Mouse (Mus musculus) 416B (cell line): ENCODE measurements around the gene Lrsam1.

Experiments
- DNase-seq: peaks from one replicate; pipeline ENCODE4 v3.0.0; 2011; ENCODE audit warnings: low read depth

Gene Lrsam1

DNA sequence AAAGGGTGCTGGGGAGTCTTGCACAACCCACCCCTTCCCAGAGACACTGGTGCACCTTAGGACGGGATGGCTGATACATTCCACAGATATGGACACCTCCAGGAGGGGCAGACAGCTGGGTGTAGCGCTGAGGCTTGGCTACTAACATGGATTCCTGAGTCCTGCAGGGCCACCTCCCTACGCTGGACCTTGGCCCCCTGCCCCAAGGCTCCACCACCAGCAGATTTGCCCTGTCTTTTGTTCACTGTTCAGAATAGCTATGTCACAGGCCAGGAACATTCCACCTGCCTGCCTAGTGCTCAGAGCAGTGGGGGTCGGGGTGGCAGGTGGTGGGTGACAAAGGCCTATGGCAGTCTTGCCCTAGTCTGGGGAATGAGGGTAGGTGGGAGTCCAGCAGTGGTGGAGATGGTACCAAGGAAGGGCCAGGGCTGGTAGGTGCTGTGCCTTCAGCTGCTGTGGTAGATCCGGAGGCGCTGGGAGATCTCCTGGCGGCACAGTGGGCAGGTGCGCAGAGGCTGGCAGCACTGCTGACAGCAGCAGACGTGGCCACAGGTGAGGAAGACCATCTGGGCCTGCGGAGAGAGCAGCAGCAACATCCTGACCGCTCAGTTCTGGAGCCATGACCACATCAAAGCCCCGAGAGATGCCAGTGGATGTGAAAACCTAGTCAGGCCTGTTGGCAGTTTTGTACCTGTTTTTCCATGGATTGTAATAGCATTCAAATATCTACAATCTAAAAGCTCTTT lies 34.9 kb downstream of the Lrsam1 start:
- no peak for DNase-seq

DNA sequence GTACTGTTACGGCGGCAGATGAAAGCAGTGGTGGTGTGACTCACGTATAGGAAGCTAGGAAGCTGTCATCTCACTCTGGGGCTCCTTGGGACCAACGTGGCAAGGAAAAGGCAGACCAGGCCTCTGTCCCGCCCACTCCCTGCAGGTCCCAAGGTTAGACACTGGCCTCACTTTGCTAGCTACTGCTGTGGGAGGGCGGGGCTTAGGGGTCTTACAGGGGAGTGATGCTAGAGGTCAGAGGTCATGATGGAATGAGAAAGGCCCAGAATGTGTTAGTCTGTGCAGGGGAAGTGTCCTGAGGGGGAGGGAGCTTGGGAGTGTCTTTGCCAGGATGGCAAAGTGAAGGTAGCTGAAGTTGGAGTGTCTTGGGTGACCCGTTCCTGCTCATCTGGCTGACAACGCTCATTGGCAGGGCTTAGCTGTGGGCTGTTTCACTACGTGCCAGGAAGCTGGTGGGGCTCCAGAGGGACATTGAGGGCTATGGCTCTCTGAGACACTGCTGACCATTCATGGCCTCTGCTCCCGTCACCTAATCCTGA lies 37.0 kb downstream of the Lrsam1 start:
- DNase-seq, result no peak

DNA sequence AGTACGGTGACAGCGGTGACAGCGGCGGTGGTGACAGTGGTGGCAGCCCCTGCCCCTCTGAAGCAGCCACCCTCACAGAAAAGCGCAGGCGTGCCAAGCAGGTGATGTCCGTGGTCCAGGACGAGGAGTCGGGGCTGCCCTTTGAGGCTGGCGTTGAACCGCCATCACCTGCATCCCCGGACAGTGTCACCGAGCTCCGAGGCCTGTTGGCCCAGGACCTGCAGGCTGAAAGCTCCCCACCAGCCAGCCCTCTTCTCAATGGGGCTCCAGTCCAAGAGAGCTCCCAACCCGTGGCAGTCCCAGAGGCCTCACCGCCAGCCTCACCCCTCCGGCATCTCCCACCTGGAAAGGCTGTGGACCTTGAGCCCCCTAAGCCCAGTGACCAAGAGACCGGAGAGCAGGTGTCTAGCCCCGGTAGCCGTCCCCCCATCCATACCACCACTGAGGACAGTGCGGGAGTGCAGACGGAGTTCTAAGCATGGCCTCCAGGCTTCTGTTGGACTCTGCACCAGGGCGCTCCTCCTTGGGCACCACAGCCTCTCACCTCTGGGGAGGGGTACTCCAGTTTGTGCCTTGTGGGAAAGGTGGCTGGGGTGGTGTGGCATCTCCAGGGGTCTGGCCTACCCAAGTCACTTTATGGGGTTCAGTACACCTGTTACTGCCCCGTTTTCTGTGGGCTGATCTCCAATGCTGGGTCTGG lies 37.7 kb downstream of the Lrsam1 start:
- no peak for DNase-seq

DNA sequence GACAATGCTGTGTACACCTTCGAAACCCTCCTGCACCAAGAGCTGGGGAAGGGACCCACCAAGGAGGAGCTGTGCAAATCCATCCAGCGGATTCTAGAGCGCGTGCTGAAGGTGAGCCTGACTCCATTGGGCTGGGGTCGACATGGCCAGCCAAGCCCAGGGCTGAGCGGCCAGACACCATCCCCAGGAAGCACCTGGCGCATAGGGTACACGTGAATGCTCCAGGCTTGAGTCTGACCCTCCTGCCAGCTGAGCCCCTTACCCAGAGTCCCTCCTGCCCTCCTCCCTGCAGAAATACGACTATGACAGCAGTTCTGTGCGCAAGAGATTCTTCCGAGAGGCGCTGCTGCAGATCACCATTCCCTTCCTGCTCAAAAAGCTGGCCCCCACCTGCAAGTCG lies 38.9 kb downstream of the Lrsam1 start:
- no peak for DNase-seq

DNA sequence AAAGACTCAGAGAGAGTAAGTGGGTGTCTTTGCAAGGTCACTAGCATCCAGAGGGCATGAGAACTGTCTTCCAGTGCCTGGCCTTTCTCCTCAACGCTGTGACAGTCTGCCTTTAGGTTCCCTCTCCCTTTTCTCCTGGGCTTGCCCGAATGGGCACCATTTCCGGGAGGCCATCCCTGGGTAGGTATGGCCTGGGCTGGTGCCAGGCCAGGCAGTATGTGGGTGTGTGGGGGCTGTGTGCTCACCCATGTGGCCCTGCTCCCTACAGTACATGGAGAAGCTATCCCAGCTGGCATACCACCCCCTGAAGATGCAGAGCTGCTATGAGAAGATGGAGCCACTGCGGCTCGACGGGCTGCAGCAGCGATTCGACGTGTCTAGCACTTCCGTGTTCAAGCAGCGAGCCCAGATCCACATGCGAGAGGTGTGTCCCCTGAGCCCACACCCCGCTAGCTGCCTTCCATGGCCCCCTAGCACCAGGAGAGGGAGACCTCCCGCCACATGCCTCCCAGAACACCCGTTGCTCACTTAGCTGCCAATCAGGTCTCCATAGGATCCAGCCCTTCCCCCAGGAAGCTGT lies 39.5 kb downstream of the Lrsam1 start:
- no peak for DNase-seq

DNA sequence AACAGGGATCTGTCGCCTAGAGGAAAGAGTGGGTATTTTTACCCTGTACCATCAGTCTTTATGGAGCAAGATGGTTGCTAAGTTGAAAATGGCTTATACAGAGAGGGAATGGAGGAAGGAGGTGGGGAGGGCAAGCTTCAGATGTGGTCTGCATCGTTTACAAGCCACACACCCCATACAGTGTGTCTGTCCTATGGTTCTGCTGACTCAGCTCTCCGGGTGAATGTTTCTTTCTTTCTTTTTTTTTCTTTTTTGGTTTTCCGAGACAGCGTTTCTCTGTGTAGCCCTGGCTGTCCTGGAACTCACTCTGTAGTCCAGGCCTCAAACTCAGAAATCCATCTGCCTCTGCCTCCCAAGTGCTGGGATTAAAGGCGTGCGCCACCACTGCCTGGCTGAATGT lies 40.2 kb downstream of the Lrsam1 start:
- DNase-seq, result no peak

DNA sequence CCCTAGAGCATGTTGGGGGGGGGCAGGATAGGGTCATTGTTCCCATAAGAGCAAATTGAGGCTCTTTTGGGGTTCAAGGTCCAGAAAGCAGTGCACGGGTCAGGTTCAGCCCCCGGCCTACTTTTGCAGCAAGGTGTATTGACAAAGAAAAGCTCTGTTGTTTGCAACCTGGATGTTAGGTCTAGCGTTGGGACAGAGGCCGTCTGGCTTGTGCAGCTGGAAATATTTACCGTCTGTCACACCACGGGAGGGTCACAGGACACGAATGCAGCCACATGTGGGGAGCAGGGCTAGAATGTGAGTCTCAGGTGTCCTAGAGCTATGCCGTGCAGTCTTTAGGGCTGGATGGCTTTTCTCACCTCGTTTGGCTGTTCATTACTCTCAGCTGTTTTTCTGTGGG lies 43.0 kb downstream of the Lrsam1 start:
- DNase-seq, result no peak

DNA sequence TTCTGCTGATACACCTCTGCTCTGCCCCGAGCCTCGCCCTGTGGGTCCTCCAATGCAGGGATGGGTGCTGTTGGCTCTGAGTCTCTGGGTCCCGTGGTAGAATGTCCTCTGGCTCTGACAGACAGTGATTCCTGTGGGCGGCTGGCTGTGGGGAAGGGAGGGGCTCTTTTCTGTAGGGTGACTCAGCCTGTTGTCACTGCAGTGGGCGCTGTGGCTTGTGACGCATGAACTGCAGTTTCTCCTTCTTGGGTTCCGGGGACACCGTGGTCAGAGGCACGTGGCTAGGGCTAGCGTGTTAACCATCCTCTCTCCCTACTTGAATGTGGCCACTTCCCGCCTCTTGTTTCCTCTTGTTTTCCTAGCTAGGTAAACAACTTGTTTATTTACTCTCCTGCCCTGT lies 43.9 kb downstream of the Lrsam1 start:
- peak; percentile 91 for DNase-seq

DNA sequence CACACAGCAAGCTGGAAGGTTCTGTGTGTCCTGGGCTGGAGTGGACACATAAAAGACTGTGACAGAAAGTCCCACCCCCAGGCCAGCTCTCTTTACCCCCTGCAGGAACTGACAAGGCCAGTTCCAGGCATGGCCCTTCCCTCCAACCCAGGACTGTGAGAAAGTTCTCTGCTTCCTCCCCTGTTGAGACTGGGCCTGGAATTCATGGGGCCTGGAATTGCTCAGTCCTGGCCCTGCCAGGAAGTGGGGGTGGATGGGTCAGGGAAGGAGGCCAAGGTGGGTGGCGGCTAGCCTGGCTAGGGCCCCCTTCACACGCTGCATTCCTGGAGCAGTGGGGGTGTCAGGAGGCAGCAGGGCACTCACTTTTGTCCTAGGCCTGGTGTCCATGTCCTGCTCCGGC lies 46.5 kb downstream of the Lrsam1 start:
- no peak for DNase-seq

DNA sequence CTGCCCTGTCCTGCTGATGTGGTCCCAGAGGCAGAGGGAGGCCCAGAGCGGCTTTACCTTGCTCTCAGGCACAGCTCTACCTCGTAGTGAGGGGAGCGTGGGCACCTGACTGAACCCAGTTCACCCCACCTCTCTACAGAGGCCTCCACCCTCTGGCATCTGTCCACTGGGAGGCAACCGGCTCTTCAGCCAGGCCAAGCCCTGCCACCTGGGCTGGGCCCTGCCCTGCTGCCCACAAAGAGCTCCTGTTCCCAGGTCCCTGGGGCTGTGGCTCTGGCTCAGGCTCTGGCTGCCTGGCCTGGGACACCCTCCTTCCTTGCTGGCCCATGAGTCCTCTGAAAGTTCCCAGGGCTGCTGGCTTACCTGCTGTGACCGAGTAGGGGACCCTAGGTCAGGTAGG lies 47.1 kb downstream of the Lrsam1 start:
- no peak for DNase-seq

DNA sequence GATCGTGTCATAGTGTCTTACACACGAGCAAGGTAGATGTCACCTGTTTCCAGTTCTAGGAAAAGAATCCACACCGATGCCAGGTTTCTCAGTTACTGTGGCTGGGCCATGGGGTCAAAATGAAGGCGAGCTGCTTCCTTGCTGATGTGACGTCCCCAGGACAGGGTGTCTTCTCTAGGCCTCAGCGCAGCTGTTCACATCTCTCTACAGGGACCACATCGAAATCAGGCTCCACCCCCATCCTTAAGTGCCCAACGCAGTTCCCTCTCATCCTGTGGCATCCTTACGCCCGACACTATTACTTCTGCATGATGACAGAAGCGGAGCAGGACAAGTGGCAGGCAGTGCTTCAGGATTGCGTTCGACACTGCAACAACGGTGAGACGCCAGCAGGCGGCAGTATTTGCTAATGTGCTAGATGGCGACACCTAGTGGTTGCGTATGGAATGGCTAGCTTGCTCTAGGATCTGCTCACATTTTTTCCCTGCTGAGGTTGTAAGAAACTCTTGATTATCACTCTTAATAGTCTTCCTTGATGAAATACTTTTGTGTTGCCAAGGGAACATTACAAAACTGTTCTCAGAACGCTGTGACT lies 49.1 kb downstream of the Lrsam1 start:
- DNase-seq, result peak; percentile 91

DNA sequence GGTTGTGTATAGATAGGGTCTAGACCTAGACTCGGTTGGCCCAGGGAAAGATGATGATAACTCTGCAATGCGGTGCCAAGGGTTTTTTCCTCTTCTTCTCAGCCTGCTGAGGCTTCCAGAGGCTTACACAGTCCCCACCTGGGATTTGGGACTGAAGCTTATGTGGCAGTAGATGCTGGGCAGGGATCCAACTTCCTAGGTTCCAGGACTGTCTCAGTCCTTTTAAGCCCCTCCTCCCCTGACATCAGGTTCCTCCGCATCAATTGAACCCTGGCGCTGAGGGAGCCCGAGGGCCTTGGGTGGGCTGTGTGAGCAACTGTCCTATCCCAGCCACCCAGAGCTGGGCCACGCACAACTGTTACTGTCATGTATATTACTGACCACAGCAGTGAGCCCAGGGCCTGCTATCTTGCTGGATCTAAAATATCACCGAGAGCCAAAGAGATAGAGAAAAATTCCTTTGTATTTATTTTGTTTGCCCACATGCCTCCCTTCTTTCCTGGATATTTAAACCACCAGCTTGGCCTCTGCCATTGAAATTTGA lies 49.7 kb downstream of the Lrsam1 start:
- DNase-seq, result no peak

DNA sequence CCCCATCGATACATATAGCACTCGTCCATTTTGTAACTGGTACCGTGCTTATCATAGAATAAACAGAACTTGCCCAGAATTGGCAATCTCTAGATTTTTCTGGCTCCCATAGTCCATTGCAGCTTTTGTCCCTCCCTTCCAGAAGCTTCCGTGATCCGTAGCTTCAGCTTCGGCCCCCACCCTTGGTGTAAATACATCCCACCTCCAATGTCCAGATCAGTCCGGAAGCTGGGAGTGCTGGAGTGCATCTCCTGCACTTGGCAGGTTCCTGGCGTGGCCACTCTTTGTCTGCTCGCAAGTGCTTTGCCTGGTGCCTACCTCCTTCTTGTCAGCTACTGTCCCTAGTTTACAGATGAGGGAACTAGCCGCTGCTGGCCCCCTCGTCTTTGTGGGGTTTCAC lies 52.6 kb downstream of the Lrsam1 start:
- no peak for DNase-seq

DNA sequence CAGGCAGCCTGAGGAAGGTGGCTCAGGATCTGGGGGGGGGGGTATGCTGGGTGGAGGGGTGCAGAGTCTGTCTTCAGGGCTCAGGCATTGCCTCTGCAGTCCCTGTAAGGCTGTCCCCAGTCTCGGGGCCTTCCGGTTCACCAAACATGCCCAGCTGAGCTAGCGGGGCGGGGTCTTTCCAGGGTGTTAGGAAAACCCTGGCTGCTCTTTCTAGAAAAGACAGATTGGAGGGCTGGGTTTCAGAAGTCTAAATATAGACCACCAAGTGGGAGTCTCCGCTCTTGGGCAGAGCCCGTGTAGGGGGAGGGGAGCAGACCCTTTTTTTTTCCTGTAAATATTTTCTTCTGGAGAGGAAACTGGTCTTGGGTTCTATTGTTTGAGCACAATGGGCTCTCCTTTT lies 53.1 kb downstream of the Lrsam1 start:
- no peak for DNase-seq

DNA sequence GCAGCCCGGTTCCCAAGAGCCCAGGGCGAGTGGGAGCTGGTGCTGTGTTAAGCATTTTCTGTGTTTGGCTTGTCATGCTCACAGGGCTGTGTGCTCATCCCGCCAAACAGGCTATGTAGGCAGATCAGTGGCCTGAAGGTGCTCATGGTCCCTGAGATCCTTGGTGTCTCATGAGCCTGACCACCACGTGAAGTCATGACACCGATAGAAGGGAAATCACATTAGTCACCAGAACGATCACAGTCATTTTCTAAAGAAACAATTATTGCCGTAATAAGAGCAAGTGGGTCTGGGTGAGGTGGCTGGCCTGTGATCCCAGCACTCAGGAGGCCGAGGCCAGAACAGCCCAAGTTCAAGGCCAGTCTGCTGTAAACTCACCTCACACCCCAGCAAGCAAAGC lies 54.0 kb downstream of the Lrsam1 start:
- DNase-seq, result peak; percentile 52

DNA sequence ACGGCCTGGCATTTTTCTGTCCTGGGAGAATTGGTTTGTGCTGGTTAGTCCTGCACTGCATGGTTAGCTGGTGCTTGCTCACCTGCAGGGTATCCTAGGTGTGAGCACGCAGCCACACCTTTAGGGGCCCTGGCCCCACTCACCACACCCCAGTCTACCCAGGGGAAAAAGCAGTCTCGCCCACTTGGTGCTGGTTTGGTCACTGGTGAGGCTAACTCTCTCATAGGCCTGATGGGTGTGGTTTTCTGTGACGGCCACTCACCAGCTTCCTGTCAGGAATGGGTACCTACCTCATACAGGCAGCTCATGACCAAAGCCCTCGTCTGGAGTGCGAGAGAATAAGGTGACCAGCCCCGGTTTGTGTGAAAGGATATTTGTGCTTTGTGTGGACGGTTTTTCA lies 56.1 kb downstream of the Lrsam1 start:
- DNase-seq, result no peak

DNA sequence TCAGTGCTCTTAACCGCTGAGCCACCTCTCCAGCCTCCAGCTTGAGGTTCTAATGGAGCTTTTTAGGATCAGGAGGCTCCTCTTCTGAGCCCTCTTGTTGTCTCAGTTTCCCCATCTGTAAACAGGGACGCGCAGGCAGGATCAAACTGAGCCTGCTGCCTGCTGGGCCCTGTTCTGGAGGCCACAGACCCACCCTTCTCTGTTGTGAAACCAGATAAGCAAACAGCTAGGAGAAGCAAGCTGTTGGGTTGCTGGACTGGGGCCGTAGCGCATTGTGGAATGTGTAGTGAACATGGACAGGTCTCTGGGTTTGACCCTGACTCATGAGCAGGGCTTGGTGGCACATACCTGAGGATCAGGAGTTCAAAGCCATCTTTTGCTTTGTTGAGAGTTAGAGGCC lies 56.8 kb downstream of the Lrsam1 start:
- no peak for DNase-seq

DNA sequence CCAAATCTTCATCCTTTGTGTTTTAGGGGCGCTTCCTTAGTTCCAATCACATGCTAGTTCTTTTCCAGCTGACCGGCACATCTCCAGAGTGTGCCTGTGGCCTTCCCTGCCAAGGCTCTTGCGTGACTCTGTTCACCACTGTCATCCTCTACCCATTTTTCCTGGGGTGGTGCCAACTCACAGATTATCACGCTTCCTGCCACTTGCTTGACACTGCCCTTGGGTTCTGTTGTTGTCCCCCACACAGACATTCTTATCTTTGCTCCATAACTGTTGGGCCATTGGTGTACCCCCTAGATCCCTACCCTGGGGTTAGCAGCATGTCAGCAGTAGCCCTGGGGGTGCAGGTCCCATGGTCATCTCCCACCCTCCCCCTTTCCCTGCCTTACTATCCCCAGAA lies 57.9 kb downstream of the Lrsam1 start:
- DNase-seq, result peak; percentile 75

DNA sequence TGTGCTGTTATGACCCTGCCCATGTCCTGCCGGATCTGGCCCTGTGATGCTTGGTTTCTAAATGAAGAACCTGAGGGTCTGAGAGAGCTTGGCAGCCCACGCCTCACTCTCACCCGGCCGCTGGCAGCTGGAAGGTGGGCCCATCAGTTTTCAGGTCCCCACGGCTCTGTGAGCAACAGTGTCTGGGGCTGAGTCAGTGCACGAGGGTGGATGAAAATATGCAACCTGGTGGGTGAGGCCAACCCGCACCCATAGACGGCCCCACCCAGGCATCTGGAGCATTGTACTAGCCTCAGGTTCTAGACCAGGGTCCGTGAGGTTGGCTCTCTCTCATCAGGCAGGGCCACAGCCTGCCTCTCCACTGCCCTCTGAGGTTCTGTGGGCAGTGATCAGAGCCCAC lies 59.3 kb downstream of the Lrsam1 start:
- no peak for DNase-seq

DNA sequence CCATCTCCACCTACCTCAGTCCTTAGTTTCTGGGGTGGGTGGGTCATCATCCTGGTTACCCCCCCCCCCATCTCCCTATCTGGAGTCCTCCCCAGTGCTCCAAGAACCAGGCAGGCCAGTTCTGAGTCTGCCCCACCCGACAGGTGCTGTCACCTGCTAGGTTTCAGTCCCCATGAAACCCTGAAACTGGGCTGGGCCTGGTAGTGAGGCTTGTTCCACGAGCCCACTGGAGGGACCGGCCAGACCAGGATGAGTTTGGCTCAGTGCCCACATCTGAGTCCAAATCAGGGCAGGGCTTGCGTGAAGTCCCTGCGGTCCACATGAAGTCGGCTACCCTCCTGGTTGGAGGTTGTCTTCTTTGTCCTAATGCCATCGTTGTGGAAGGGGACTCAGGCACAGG lies 62.4 kb downstream of the Lrsam1 start:
- DNase-seq, result no peak

DNA sequence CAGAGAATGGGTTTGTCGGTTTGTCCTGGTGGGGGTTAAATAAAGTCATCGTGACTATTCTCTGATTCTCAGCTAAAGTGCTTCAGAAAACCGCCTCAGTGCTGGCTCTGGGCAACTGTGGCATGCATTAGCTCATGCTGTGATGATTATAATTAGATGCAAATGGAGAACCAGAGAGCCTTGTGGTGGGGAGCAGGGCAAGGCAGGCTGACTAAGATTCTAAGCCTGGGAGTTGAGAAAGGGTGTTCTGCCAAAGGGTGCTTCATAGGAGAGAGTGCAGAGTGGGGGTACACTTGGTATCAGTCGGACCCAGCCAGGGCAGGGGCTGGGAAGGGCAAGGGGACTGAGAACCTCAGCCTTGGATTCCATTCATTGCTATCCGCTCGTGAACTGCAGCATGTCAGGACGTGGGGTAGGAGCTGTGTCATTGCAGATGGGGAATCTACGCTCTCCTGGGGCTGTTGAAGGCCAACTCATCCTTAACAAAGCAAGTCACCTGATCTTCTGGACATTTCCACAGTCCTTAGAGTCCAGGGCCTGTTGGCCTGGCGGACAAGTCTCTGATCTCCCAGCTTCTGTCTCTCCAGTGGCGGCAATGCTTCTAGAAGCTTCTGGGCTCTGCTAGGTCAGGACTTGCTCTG lies 64.8 kb downstream of the Lrsam1 start:
- no peak for DNase-seq

DNA sequence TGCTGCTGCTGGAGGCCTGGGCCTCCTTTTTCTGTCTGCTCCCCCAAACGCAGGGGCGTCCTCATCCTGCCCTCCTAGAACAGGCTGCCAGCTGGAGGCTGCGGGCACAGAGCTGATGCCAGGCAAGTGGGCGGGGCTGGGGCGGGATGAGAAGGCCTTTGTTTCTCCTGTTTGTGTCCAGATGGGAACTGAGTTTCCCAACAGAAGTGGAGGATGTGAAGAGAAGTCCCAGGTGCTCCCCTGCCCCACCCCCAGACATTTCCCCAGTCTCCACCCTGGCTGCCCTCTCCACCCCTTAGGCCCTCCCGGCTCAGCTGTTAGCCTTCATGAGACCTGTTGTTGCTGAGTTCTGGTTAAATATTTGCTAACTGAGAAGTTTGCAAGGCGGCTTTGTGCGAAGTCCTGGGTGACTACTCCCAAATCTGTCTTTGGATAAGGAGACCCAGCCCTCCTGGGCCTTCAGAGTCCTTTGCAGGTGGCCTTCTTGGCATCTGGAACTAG lies 65.8 kb downstream of the Lrsam1 start:
- no peak for DNase-seq
